Mouse (Mus musculus) megakaryocyte, adult 5-6 weeks (primary cell): ENCODE measurements at regions not wholly inside any gene's neighbourhood (a gene's known extent, or its start where the extent isn't known, plus 50 kb on each side); places are given as distances from the start of the nearest gene placed in this dataset.

ENCODE experiments used
- ATAC-seq: 2 replicates; pipeline ENCODE4 v1.8.0; 2016; ENCODE audit warnings: mild to moderate bottlenecking, inconsistent platforms; ENCODE audit not compliant: poor library complexity, severe bottlenecking

- ATAC-seq = peak; percentile 83
Observed at GRCm38 (mm10) chr7:106440900-106441506, 225.9 kb upstream of the Gvin1 start.
